Mouse (Mus musculus) adrenal gland, postnatal 36 days (tissue): ENCODE measurements around the gene Atp1b1. TPM values are rescaled to one million over a fixed set of nuclear protein-coding genes. Genes with fewer than 3 reads are reported as not detected.

Source experiments
- DNase-seq, 2 experiments: peaks; one replicate each; pipeline ENCODE4 v3.0.0; 2021; ENCODE audit warnings: mixed read lengths in 1 of 2
- total RNA-seq, 2 experiments: library from RNA; stranded (reverse); gene quantifications; 2 replicates each; pipeline ENCODE4 v1.2.3; 2021

Atp1b1 gene
- total RNA-seq, 2 experiments from 2014 or later = 47.1 to 67.0 TPM

GRCm38 (mm10) chr1:164467406-164467805 lies 9.3 kb upstream of the Atp1b1 start:
- no peak for DNase-seq

GRCm38 (mm10) chr1:164461726-164462125 lies 3.6 kb upstream of the Atp1b1 start:
- peak; percentile 65 to 75 for DNase-seq

- DNase-seq = peak in 1 of 2 experiments; percentile 25
Observed at GRCm38 (mm10) chr1:164460921-164461697, 3.0 kb upstream of the Atp1b1 start.

- peak; percentile 8 to 32 for DNase-seq
Observed at GRCm38 (mm10) chr1:164459127-164459905, 1.2 kb upstream of the Atp1b1 start.

- DNase-seq = peak; percentile 54 to 66
Observed at GRCm38 (mm10) chr1:164458621-164459051, 481 bp upstream of the Atp1b1 start.

GRCm38 (mm10) chr1:164457531-164458244 lies 467 bp downstream of the Atp1b1 start:
- DNase-seq = peak; percentile 74 to 83

GRCm38 (mm10) chr1:164456731-164457130 lies 1.4 kb downstream of the Atp1b1 start:
- DNase-seq = no peak

GRCm38 (mm10) chr1:164456065-164456464 lies 2.1 kb downstream of the Atp1b1 start:
- peak in 1 of 2 experiments; percentile 18 for DNase-seq

GRCm38 (mm10) chr1:164455614-164456013 lies 2.5 kb downstream of the Atp1b1 start:
- peak in 1 of 2 experiments; percentile 32 for DNase-seq

- peak; percentile 57 to 73 for DNase-seq
Observed at GRCm38 (mm10) chr1:164454747-164455400, 3.3 kb downstream of the Atp1b1 start.

GRCm38 (mm10) chr1:164453739-164454138 lies 4.4 kb downstream of the Atp1b1 start:
- DNase-seq = no peak

GRCm38 (mm10) chr1:164453146-164453545 lies 5.0 kb downstream of the Atp1b1 start:
- DNase-seq = no peak

- no peak for DNase-seq
Observed at GRCm38 (mm10) chr1:164452580-164452979, 5.6 kb downstream of the Atp1b1 start.

GRCm38 (mm10) chr1:164451346-164451745 lies 6.8 kb downstream of the Atp1b1 start:
- peak; percentile 37 to 39 for DNase-seq

- DNase-seq = no peak
Observed at GRCm38 (mm10) chr1:164450644-164451043, 7.5 kb downstream of the Atp1b1 start.

- no peak for DNase-seq
Observed at GRCm38 (mm10) chr1:164450231-164450630, 7.9 kb downstream of the Atp1b1 start.

GRCm38 (mm10) chr1:164449626-164450025 lies 8.5 kb downstream of the Atp1b1 start:
- DNase-seq = peak; percentile 7 to 54

- DNase-seq = no peak
Observed at GRCm38 (mm10) chr1:164447521-164447920, 10.6 kb downstream of the Atp1b1 start.

- DNase-seq = no peak
Observed at GRCm38 (mm10) chr1:164446535-164446934, 11.6 kb downstream of the Atp1b1 start.

GRCm38 (mm10) chr1:164445620-164446162 lies 12.5 kb downstream of the Atp1b1 start:
- no peak for DNase-seq

GRCm38 (mm10) chr1:164441408-164441974 lies 16.7 kb downstream of the Atp1b1 start:
- no peak for DNase-seq
